Mouse (Mus musculus): Measurements from ENCODE around the gene Gper1. TPM values are rescaled to one million over a fixed set of nuclear protein-coding genes. Genes with fewer than 3 reads are reported as not detected.

The Gper1 gene
- polyA plus RNA-seq, 1 experiment from 2014 or later, result 7.2 TPM

DNA sequence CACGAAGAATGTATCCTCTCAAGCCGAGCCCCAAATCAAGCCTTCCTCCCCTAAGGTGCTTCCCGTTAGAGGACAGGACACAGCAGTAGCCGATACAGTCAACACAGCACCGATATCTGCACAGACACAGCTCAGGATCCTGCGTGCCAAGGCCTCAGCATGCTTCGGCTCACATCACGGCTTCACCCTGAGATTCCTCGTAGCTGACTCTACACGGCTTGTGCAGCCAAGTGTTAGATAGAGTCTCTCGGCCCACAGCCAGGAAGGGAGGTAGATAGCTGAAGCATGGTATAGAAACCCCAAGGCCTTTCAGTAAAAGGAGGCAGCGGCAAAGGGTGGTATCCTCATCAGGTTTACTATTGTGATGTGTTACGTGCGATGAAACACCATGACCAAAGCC is 23.0 kb upstream of the Gper1 start:
- ATAC-seq (no peak), DNase-seq (ENCODE audit: low spot score) (no peak)
- Histone ChIP-seq H3K27me3 (replicated peaks; ENCODE audit: insufficient read depth, low read length) (no peaks in the 10 kb centered on the region), H3K27ac (ENCODE audit: low read length) (no peak overlapping the region), H3K4me3 (ENCODE audit: low read depth, low read length) (no peak overlapping the region), H3K4me1 (ENCODE audit: insufficient read depth, low read depth, low read length) (0 out of 2 replicates have a peak, but pooled peaks cover 7% of the 10 kb centered on the region), H3K36me3 (ENCODE audit: insufficient read depth, low read length) (no peaks in the 10 kb centered on the region), H3K9me3 (ENCODE audit: low read length) (no peaks in the 10 kb centered on the region), H3K4me2 (replicated peaks; ENCODE audit: low read depth, low read length) (no peak overlapping the region), H3K9ac (replicated peaks; ENCODE audit: low read depth) (no peak overlapping the region)
- 76% methylated on average over 14 of the region's 14 CpGs for WGBS
- no peak for TF ChIP-seq CTCF (IDR thresholded peaks at IDR 0.05)
- no peak for TF ChIP-seq EP300 (IDR thresholded peaks at IDR 0.05)

DNA sequence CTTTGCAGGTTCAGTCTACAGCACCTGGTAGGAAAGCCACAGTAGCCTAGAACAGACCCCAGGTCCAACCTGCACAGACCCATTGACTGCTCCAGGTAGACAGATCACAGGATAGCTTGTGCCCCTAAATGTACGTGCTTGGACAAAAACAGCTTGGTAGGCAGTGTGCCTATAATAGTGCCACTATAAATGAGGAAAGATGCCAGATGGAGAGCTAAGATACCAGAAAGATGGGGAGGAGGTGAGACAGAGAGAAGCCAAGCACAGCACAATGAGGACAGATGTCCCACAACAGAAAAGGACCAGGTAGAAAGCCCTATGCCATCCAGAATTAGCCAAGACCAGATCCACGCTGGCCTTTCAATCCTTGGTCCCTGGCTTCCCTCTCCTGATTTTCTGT is 20.8 kb upstream of the Gper1 start:
- DNase-seq (ENCODE audit: low spot score), result no peak
- Histone ChIP-seq H3K9me3 (ENCODE audit: low read length) (no peaks in the 10 kb centered on the region), H3K9ac (replicated peaks; ENCODE audit: low read depth) (no peak overlapping the region), H3K4me1 (ENCODE audit: insufficient read depth, low read depth, low read length) (0 out of 2 replicates have a peak, but pooled peaks cover 7% of the 10 kb centered on the region), H3K36me3 (ENCODE audit: insufficient read depth, low read length) (no peaks in the 10 kb centered on the region), H3K4me3 (ENCODE audit: low read depth, low read length) (no peak overlapping the region), H3K27me3 (replicated peaks; ENCODE audit: insufficient read depth, low read length) (no peaks in the 10 kb centered on the region), H3K27ac (ENCODE audit: low read length) (no peak overlapping the region), H3K4me2 (replicated peaks; ENCODE audit: low read depth, low read length) (no peak overlapping the region)
- ATAC-seq, result no peak
- no peak for TF ChIP-seq CTCF (IDR thresholded peaks at IDR 0.05)
- TF ChIP-seq EP300 (IDR thresholded peaks at IDR 0.05), result no peak
- WGBS, result 92% methylated on average over 2 of the region's 2 CpGs

DNA sequence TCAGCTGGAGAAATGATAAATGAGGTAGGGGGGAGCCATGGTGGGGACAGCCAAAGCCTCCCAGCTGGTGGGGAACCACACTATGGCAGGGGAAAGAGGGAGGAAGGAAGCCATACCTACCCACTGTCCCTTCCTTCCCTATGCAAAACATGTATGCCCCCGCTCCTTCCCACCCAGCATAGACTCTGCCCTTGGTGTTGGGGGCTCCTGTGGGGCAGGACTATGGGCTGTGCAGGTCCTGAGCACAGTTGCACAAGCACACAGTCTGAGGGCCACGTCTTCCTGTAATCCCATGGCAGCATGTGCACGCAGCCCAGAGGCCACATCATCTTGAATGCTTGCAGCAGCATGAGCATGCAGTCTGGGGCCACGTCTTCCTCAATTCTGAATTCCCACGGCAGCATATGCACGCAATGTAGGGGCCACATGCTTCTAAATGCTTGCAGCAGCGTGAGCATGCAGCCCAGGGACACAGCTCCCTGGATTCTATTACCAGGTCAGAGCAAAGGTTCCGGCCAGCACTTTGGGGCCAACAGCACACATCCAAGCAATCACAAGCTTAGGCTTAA is 19.2 kb upstream of the Gper1 start:
- WGBS, result 82% methylated on average over 8 of the region's 8 CpGs
- Histone ChIP-seq H3K4me2 (replicated peaks; ENCODE audit: low read depth, low read length) (no peak overlapping the region), H3K27me3 (replicated peaks; ENCODE audit: insufficient read depth, low read length) (no peaks in the 10 kb centered on the region), H3K9ac (replicated peaks; ENCODE audit: low read depth) (no peak overlapping the region), H3K4me1 (ENCODE audit: insufficient read depth, low read depth, low read length) (no peaks in the 10 kb centered on the region), H3K27ac (ENCODE audit: low read length) (no peak overlapping the region), H3K36me3 (ENCODE audit: insufficient read depth, low read length) (no peaks in the 10 kb centered on the region), H3K9me3 (ENCODE audit: low read length) (no peaks in the 10 kb centered on the region), H3K4me3 (ENCODE audit: low read depth, low read length) (no peak overlapping the region)
- TF ChIP-seq EP300 (IDR thresholded peaks at IDR 0.05) (no peak), CTCF (IDR thresholded peaks at IDR 0.05) (no peak)
- DNase-seq (ENCODE audit: low spot score) (peak; percentile 44), ATAC-seq (no peak)

DNA sequence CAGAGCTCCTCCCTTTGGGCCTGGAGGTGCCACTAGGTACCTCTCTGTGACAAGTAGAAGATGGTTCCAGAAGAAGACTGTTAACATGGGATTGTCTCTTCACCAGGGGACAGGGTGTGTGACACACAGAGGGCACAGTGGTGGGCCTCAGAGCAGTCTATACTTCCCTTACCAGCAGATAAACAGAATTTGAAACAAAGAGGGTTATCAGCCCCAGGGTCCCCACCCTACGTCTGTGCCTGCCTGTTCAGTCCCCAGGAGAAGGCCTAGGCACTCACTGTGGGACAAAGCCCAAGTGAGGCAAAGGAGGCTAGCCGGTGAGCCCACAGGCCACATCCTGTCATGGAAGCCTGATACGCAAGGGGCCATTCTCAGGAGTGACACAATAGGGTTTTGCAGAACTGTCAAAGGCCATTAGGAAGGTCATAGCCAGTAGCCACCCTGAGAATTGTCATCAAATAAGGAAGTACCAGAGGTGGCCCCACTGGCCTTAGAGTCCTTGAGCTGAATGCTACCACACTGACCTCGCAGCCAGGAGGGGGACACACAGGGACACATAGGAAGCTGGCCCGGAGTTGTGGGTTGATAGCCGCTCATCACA is 18.1 kb upstream of the Gper1 start, which contains the start of gene C130050O18Rik:
Gene C130050O18Rik, plus strand, starts transcription at position 480 of the 601 bp plus-strand sequence.
- Histone ChIP-seq H3K4me2 (replicated peaks; ENCODE audit: low read depth, low read length) (no peak within 1 kb of the TSS), H3K4me1 (ENCODE audit: insufficient read depth, low read depth, low read length) (no peaks in the 10 kb centered on the region), H3K9ac (replicated peaks; ENCODE audit: low read depth) (no peak within 1 kb of the TSS), H3K36me3 (ENCODE audit: insufficient read depth, low read length) (no peaks in the 10 kb centered on the region), H3K4me3 (ENCODE audit: low read depth, low read length) (no peak within 1 kb of the TSS), H3K27ac (ENCODE audit: low read length) (peak within 1 kb of the TSS; percentile 47), H3K27me3 (replicated peaks; ENCODE audit: insufficient read depth, low read length) (no peaks in the 10 kb centered on the region), H3K9me3 (ENCODE audit: low read length) (no peaks in the 10 kb centered on the region)
- TF ChIP-seq CTCF (IDR thresholded peaks at IDR 0.05) (no peak), EP300 (IDR thresholded peaks at IDR 0.05) (no peak)
- peak; percentile 62 for DNase-seq (ENCODE audit: low spot score)
- 76% methylated on average over 6 of the region's 6 CpGs for WGBS
- ATAC-seq, result peak; percentile 12

DNA sequence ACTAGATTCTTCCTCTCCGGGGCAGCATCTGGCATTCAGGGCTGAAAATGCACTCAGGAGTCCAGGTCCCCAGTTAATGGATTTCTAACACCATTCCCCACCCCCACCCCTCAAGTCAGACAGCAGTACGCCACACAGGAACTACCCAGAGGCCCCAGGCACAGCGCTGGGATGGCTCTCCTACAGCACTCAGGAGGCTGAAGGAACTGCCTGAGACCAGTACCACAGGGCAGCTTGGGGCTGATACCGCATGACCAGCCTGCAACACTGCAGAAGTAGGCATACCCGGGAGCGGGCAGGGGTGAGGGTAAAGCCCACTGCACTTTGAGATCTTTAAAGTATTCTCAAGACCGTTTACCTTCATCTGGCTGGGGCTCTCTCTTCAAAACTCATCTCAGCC is 17.5 kb upstream of the Gper1 start:
- TF ChIP-seq EP300 (IDR thresholded peaks at IDR 0.05) (no peak), CTCF (IDR thresholded peaks at IDR 0.05) (no peak)
- no peaks in the 10 kb centered on the region for H3K4me1 ChIP-seq (ENCODE audit: insufficient read depth, low read depth, low read length)
- no peak overlapping the region for H3K4me3 ChIP-seq (ENCODE audit: low read depth, low read length)
- no peak for DNase-seq (ENCODE audit: low spot score)
- no peak overlapping the region for H3K27ac ChIP-seq (ENCODE audit: low read length)
- ATAC-seq, result no peak
- no peak overlapping the region for H3K4me2 ChIP-seq (replicated peaks; ENCODE audit: low read depth, low read length)
- H3K27me3 ChIP-seq (replicated peaks; ENCODE audit: insufficient read depth, low read length), result no peaks in the 10 kb centered on the region
- whole genome bisulfite sequencing, result 64% methylated on average over 7 of the region's 7 CpGs
- H3K36me3 ChIP-seq (ENCODE audit: insufficient read depth, low read length), result no peaks in the 10 kb centered on the region
- H3K9ac ChIP-seq (replicated peaks; ENCODE audit: low read depth), result no peak overlapping the region
- no peaks in the 10 kb centered on the region for H3K9me3 ChIP-seq (ENCODE audit: low read length)

DNA sequence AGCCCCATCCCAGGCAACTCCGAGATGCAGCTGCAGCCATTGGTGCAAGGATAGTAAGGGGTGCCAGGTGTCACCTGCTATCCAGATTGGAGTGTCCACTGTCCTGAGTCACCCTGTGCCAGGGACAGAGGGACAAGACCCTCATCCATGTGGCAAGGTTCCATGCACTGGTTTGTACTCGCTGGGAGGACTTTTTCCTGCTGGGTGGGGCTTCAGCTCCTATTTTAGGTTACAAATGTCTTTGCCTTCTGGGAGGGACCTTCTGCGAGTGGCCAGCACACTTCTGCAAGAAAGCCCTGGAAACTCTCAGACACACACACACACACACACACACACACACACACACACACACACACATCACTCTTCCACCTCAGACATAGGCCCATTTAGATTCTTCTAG is 17.0 kb upstream of the Gper1 start:
- WGBS, result 48% methylated on average over 3 of the region's 3 CpGs

More for the DNA sequence above, 17.0 kb upstream of the Gper1 start:
- no peak for ATAC-seq
- TF ChIP-seq CTCF (IDR thresholded peaks at IDR 0.05) (no peak), EP300 (IDR thresholded peaks at IDR 0.05) (no peak)
- Histone ChIP-seq H3K36me3 (ENCODE audit: insufficient read depth, low read length) (no peaks in the 10 kb centered on the region), H3K9ac (replicated peaks; ENCODE audit: low read depth) (no peak overlapping the region), H3K4me2 (replicated peaks; ENCODE audit: low read depth, low read length) (no peak overlapping the region), H3K9me3 (ENCODE audit: low read length) (no peaks in the 10 kb centered on the region), H3K27me3 (replicated peaks; ENCODE audit: insufficient read depth, low read length) (no peaks in the 10 kb centered on the region), H3K4me3 (ENCODE audit: low read depth, low read length) (no peak overlapping the region), H3K27ac (ENCODE audit: low read length) (no peak overlapping the region), H3K4me1 (ENCODE audit: insufficient read depth, low read depth, low read length) (no peaks in the 10 kb centered on the region)
- no peak for DNase-seq (ENCODE audit: low spot score)
